Mouse (Mus musculus): ENCODE measurements around the gene Cd82.

Cd82 gene

GRCm38 (mm10) chr2:93466314-93466713 lies 3.4 kb upstream of the Cd82 start:
- in situ Hi-C loops (cut with MboI), result loop anchor here (5.0 kb wide), 1 partner anchor 44 kb away; no protein-coding TSS in a partner anchor

GRCm38 (mm10) chr2:93461869-93462714 lies 848 bp downstream of the Cd82 start:
- in situ Hi-C loops (cut with MboI), result no loop called here

- in situ Hi-C loops (cut with MboI), result no loop called here
Observed at GRCm38 (mm10) chr2:93460786-93461469, 2.0 kb downstream of the Cd82 start.

GRCm38 (mm10) chr2:93459208-93459920 lies 3.6 kb downstream of the Cd82 start:
- in situ Hi-C loops (cut with MboI), result no loop called here

GRCm38 (mm10) chr2:93458332-93459207 lies 4.4 kb downstream of the Cd82 start:
- in situ Hi-C loops (cut with MboI), result no loop called here

DNA sequence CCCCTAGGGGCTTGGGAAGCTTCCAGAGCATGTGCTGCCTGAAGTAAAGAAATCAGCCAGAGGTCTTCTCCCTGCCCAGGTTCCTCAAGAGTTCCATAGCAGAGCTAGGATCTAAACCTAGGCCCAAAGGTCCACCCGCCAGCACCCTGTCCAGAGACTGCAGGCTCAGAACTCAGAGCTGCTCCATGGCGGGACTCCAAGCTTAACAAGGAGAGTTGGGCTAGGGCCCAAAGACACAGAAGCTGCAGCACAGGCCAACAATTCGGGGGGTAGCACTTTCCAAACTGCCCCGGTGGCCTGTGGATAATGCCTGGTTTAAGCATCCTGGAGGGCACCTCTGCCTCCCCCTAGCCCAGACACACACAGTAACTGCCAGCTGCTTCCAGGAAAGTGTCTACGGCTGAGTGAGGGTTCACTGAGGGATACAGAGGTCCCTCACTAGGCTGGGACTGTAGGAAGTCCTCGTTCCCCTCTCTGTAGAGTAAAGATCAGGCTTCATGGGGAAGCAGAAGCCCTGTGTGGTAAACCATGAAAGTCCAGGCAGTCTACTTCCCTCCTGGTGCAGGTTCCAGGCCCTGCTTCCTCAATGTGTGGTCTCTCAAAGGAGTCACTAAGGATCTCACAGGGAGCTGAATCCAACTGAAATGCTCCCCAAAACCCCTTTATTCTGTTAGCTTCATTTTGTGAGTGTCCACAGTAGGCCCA lies 5.4 kb downstream of the Cd82 start:
- in situ Hi-C loops (cut with MboI), result no loop called here

GRCm38 (mm10) chr2:93456140-93456539 lies 6.8 kb downstream of the Cd82 start:
- in situ Hi-C loops (cut with MboI), result no loop called here

DNA sequence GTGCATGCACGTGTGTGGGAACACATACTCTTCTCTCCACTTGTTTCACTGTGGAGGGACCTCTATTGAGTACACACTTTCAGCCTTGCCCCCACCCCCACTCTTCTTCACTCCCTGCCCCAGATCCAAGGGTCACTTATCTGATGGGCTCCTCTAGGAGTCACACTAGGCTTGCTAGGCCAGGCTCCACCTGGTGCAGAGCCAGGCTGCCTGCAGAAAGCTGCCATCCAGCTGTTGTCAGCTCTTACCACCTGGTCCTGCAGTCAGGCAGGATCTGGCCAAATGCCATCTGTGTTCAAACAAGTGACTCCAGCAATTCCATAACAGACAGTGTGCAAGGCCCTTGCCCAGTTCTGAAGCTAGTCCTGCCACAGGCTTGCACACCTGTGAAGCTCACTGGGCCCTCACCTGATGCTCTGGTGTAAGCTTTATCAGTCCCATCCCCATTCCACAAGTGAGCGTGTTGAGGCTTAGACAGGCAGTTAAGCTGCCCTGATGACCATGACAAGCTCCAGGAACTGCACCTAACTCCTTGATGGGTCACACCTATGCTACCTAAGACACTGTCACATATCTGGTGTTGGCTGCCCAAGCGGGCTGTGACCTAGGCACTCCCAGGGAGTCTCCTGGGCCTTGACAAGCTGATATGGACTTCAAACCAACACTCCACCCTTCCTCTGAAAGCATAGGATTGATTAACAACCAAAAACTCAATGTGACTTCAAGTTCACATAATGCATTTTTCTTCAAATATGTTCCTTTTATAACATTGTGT lies 7.9 kb downstream of the Cd82 start:
- in situ Hi-C loops (cut with MboI), result no loop called here

DNA sequence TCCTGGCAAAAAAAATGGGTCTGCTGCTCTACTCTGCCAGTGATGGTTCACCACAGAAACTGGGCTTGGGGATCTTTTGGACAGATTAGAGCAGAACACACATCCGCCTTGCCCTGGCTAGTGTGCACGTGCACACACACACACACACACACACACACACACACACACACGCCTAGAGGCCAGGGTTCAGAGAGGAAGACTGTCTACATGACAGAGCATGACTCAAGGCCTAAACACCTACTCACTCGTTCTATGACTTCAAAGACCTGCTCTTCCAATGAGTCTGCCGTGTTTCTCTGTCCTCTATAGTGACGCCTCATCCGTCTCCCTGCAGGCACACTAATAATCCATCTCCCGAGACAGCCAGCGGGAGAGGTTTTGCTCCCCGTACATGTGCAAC lies 8.6 kb downstream of the Cd82 start:
- in situ Hi-C loops (cut with MboI), result no loop called here

GRCm38 (mm10) chr2:93453046-93453445 lies 9.9 kb downstream of the Cd82 start:
- in situ Hi-C loops (cut with MboI), result no loop called here

DNA sequence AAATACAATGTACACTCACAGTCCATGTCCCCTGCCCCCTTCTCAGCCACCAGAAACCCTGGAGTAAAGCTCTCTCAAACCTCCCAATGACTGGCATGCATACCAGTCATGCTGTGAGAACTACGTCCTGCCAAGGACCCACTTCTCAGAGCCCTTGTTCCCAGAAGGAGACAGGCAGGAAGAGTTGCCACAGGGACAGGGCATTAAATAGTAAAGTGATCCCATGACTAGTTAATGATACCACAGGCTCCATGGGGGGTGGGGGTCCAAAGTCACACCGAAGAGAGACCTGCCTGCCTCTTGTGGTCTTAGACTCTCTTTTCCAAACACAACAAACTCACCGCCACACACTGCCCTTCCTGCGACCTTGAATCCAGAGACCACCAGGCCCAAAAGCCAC lies 10.4 kb downstream of the Cd82 start:
- in situ Hi-C loops (cut with MboI), result no loop called here

DNA sequence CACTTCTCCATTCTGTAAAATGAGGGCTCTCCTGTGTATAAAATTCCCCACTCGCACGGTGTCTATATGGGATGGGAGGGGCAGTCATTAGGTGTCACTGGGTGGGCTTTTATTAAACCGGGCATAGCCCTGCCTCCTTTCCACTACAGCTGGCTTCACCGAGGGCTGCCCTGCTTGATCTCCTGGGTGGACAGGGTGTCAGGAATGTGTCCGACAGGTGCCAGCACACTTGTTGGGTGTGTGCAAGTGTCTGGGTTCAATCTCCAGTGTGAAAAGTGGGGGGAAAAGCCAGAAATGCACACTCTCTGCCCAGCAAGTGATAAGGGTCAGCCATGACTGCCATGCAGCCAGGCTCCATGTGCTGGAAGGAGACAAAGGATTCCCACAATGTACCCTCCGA lies 10.9 kb downstream of the Cd82 start:
- in situ Hi-C loops (cut with MboI), result no loop called here

DNA sequence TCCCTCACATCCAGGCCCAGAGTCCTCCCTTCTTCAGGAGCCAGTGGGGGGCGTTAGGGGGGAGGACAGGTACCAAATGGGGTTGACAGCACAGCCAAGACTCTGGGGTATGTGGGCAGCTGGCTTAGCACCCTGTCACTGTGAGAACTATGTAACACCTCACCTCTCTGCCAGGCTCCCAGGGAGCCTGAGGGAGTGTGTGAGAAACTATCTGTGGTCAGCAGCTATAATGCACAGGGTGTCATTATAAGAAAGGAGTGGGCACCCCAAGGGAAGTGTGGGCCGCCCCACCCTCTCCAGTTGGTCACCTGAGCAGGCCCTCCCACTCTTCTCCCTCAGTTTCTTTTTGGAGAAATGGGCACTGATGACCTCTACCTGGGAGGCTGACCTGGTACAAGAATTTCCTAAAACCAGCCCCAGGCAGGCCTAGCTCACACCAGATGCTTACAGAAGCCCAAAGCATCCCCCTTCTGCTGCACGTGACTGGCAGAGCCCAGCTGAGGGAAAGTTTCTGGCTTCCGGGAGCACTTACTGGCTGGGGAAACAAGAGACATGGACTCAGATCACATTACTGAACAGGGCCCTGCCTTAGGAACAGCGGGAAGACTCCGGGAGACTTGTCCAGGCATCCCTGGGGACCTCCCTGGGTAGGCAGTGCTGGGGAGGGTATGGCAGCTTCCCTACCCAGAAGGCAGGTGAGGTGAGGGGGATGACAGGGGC lies 11.6 kb downstream of the Cd82 start:
- in situ Hi-C loops (cut with MboI), result no loop called here

- in situ Hi-C loops (cut with MboI), result no loop called here
Observed at GRCm38 (mm10) chr2:93450695-93451094, 12.2 kb downstream of the Cd82 start.

- in situ Hi-C loops (cut with MboI), result no loop called here
Observed at GRCm38 (mm10) chr2:93449657-93450056, 13.3 kb downstream of the Cd82 start.

DNA sequence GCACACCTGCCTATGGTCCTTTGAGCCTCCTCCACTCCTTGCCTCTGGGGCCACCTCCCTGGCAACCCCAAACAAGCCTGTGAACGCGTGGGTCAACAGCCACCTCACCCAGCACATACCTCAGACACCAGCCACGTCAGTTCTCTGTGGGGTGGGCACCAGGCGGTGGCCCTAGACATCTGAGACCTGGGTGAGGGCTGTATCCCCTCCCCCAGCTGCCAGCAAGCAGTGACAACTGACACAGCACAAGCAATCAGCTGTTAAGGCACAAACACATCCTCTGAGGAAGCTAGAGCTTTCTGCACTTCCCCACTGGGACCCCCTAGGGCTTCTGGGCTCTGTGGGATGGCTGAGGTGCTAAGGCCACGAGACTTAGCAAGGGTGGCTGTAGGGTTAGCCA lies 14.2 kb downstream of the Cd82 start:
- in situ Hi-C loops (cut with MboI), result no loop called here

DNA sequence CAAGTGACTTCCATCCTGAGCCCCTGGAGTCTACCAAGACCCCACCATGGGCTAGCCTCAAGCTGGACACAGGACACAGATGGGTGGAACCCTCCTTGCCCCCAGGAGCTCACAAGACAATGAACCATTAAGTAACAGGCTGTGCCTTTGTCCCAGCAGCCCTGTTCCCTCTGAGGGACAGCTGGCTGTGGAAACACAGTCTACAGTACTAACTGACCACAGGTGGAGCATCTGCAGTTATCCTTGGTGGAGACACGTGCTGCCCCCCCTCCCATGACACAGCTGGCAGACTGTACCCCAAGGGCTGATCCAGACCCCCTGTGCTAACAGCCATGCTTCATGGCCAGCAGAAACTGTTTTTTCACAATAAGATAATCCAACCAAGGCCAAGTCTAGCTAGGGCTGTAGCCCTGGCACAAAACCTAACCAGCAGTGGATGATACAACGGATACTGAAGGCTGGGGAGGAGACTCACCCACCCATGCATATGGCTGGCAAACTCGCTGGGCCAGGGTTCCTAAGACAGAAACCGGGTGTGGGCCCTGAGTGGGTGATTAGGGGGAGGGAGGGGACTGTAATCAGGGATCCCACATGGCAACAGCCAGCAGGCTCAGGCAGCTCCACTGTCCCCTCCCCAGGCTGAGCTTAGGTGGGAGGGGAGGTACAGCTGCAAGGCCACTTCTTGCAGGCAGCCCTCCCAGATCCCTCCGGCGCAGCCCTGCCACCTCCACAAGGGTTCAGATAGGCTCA lies 15.3 kb downstream of the Cd82 start:
- in situ Hi-C loops (cut with MboI), result no loop called here

DNA sequence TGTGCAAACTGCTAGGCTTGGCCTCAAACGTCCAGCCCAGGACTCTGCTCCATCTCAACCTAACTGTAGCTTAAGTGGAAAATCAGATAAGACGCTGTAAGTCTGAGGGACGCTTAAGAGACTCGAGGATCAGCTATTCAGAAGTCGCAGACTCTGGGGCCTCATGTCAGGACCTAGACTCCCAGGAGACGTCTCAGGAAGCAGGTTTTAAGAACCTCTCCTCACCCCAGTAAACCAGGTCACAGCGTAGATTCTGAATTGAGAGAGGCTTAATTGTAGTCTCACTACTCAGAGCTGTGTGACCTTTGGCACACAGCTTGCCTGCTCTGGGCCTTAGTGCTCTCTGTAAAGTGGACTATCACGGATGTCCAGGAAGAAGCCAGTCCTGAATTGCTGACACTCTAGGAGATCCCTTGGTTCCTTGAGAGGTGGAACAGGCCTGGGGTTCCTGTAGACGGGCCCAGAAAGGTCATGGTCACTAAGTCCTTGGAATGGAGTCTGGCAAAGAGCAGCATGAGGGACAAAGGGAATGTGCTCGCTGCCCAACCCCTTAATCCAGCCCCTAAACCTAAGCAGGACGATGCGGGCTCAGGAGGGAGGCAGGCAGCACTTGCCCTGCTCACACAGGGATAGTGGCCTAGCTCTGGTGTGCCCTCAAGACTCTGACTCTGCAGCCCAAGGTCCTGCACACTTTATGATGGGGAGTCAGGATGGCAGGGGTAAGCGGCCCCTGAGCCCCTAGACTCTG lies 16.2 kb downstream of the Cd82 start:
- in situ Hi-C loops (cut with MboI), result no loop called here

Data from mature B cell (primary cell).